Mouse (Mus musculus): Measurements from ENCODE around the gene Patj. TPM values are rescaled to one million over a fixed set of nuclear protein-coding genes. Genes with fewer than 3 reads are reported as not detected.

The Patj gene
- polyA plus RNA-seq (2012; ENCODE audit: low replicate concordance): 1.7 and 3.2 TPM in 2 replicates

GRCm38 (mm10) chr4:98395690-98396437, at the start of gene Patj:
Patj (plus strand) TSS chr4:98395785.

GRCm38 (mm10) chr4:98382716-98383424, 12.7 kb upstream of the Patj start, which contains the start of gene Tm2d1:
Tm2d1 (minus strand) TSS chr4:98383306.

GRCm38 (mm10) chr4:98726590-98727237, 331.1 kb downstream of the Patj start, which contains the start of gene L1td1:
L1td1 (plus strand) TSS chr4:98726734.

Other genes starting within 250 kb of the Patj start
- gene Tm2d1, start 12.5 kb upstream of the Patj start, polyA plus RNA-seq (2012; ENCODE audit: low replicate concordance): 32.4 and 39.0 TPM in 2 replicates

Measured in hematopoietic multipotent progenitor cell, adult 10-12 weeks (in vitro differentiated cells).